Mouse (Mus musculus) limb, embryonic 12.5 days (tissue): ENCODE results near the gene Pitpnm1. TPM values are rescaled to one million over a fixed set of nuclear protein-coding genes. Genes with fewer than 3 reads are reported as not detected.

Source experiments
- ATAC-seq: fragments of 200-750 bp; cut with Nextera tagmentation; 2 replicates; pipeline ENCODE4 v1.8.0; 2017; ENCODE audit warnings: low read depth, moderate TSS enrichment; ENCODE audit not compliant: insufficient number of reproducible peaks, insufficient read depth, low FRiP score, low TSS enrichment
- H3K27ac ChIP-seq: fragments of 300-500 bp; sonication (generic); 2 replicates; pipeline ENCODE4 v1.5.1; 2016; ENCODE audit warnings: mild to moderate bottlenecking, moderate library complexity
- H3K27me3 ChIP-seq: fragments of 300-500 bp; sonication (generic); 2 replicates; pipeline ENCODE4 v1.6.1; 2016; ENCODE audit warnings: mild to moderate bottlenecking, moderate library complexity
- H3K36me3 ChIP-seq: fragments of 300-500 bp; sonication (generic); 2 replicates; pipeline ENCODE4 v1.6.1; 2016; ENCODE audit warnings: mild to moderate bottlenecking, moderate library complexity
- H3K4me1 ChIP-seq: fragments of 300-500 bp; sonication (generic); replicated peaks from 2 replicates; pipeline ENCODE4 v1.6.1; 2016
- H3K4me2 ChIP-seq: fragments of 300-500 bp; sonication (generic); 2 replicates; pipeline ENCODE4 v1.6.1; 2016; ENCODE audit warnings: mild to moderate bottlenecking, moderate library complexity
- H3K4me3 ChIP-seq: fragments of 300-500 bp; sonication (generic); replicated peaks from 2 replicates; pipeline ENCODE4 v1.5.1; 2016; ENCODE audit warnings: mild to moderate bottlenecking
- H3K9ac ChIP-seq: fragments of 300-500 bp; sonication (generic); replicated peaks from 2 replicates; pipeline ENCODE4 v1.6.1; 2016; ENCODE audit warnings: mild to moderate bottlenecking, moderate library complexity
- H3K9me3 ChIP-seq: fragments of 300-500 bp; sonication (generic); 2 replicates; pipeline ENCODE4 v1.6.1; 2016; ENCODE audit warnings: mild to moderate bottlenecking, moderate library complexity
- WGBS: fragments of 180-500 bp; shearing (Covaris S2); methylation state at CpG from one replicate; pipeline ENCODE4 v1.1.7; 2016; 5-methylcytosine and 5-hydroxymethylcytosine counted together
- polyA plus RNA-seq: library from polyadenylated mRNA; unstranded; fragments of >200 nt; fragmentation: Nextera tagmentation; extraction: Ambion mirVana; gene quantifications from 2 replicates; pipeline ENCODE4 v1.2.1, GENCODE M21; 2016

Gene Pitpnm1
- polyA plus RNA-seq, 1 experiment from 2014 or later, result 13.0 TPM

DNA sequence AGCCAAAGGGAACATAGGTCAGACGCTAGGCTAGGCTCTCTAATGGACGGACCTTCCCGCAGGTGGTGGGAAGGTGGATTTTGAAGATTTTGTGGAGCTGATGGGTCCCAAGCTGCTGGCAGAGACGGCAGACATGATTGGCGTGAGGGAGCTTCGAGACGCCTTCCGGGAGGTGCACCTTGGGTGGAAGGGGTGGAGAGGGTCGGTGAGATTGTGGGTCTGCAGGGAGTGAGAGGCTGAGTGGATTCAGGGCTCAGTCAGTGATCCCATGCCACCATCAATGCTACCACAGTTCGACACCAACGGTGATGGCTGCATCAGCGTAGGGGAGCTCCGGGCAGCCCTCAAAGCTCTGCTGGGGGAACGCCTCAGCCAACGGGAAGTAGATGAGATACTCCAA, 13.6 kb upstream of the Pitpnm1 start:
- Histone ChIP-seq H3K9me3 (no peaks in the 10 kb centered on the region), H3K27me3 (peaks cover 22% of the 10 kb centered on the region), H3K36me3 (no peaks in the 10 kb centered on the region), H3K27ac (no peak overlapping the region), H3K4me1 (0 out of 2 replicates have a peak, but pooled peaks cover 7% of the 10 kb centered on the region), H3K9ac (no peak overlapping the region), H3K4me3 (no peak overlapping the region), H3K4me2 (no peak overlapping the region)
- WGBS, result 91% methylated on average over 15 of the region's 15 CpGs
- no peak for ATAC-seq

DNA sequence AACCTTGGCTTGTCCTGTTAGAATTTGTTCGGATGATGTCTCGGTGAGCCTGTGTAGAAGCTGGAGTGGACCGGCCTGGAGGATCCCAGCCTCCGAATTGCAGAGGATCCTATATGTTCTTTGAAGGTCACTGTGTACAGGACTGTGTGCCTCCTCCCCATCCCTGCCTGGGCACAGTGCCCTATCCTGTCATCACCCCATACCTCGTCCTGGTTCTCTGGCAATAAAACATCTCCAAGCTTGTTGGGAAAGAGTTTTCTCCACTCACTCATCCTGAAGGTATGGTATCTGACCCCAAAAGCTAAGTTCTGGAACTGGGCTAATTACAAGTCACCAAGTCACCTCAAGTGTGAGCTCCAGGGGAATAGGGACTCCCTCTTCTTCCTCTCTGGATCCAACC, 12.7 kb upstream of the Pitpnm1 start:
- ATAC-seq, result no peak
- Histone ChIP-seq H3K27ac (no peak overlapping the region), H3K9me3 (no peaks in the 10 kb centered on the region), H3K4me3 (no peak overlapping the region), H3K36me3 (no peaks in the 10 kb centered on the region), H3K4me2 (no peak overlapping the region), H3K9ac (no peak overlapping the region), H3K27me3 (peaks cover 22% of the 10 kb centered on the region), H3K4me1 (0 out of 2 replicates have a peak, but pooled peaks cover 7% of the 10 kb centered on the region)
- WGBS, result 89% methylated on average over 5 of the region's 5 CpGs

DNA sequence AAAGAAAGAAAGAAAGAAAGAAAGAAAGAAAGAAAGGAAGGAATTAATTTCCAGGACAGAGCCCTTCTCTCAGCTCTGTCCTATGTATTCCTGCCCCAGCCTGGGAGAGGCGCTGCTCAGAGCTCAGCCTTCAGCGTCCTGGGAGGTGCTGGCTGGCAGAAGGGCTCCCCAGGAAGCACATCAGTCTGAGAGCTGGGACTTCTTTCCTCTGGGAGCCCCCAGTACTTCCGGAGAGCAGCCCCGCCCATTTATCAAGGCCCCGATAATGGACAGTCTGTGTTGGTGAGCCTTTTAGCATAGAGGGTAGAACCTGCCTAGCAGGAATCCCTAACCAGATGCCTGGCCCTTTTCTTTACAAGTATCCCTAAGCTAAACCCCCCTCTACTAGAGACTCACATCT, 11.7 kb upstream of the Pitpnm1 start:
- Histone ChIP-seq H3K9ac (no peak overlapping the region), H3K4me2 (no peak overlapping the region), H3K4me3 (no peak overlapping the region), H3K9me3 (no peaks in the 10 kb centered on the region), H3K36me3 (no peaks in the 10 kb centered on the region), H3K27ac (no peak overlapping the region), H3K4me1 (0 out of 2 replicates have a peak, but pooled peaks cover 7% of the 10 kb centered on the region), H3K27me3 (peaks cover 17% of the 10 kb centered on the region)
- WGBS, result 39% methylated on average over 5 of the region's 5 CpGs
- ATAC-seq, result no peak

DNA sequence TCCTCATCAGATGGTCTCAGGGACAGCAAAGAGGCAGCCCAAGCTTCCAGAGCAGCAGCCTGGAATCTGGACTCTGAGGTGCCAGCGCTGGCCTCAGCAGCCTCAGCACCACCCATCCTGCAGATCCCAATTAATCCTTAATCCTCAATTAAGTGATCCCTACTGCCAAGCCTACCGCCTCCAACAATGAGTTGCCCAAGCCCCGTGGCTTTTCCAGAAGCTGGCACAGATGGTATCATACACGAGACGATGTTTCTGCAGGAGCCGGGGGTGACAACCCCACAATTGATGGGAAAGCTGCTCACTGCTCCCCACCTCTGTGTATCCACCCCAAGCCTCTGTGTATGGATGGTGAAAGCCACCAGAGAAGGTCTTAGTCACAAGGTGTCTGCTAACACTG, 10.7 kb upstream of the Pitpnm1 start:
- H3K27ac ChIP-seq, result no peak overlapping the region
- H3K9ac ChIP-seq, result no peak overlapping the region
- 0 out of 2 replicates have a peak, but pooled peaks cover 1% of the 10 kb centered on the region for H3K4me1 ChIP-seq
- no peaks in the 10 kb centered on the region for H3K9me3 ChIP-seq
- peaks cover 15% of the 10 kb centered on the region for H3K27me3 ChIP-seq
- no peak overlapping the region for H3K4me3 ChIP-seq
- H3K4me2 ChIP-seq, result no peak overlapping the region
- 74% methylated on average over 6 of the region's 6 CpGs for WGBS
- no peaks in the 10 kb centered on the region for H3K36me3 ChIP-seq
- no peak for ATAC-seq

DNA sequence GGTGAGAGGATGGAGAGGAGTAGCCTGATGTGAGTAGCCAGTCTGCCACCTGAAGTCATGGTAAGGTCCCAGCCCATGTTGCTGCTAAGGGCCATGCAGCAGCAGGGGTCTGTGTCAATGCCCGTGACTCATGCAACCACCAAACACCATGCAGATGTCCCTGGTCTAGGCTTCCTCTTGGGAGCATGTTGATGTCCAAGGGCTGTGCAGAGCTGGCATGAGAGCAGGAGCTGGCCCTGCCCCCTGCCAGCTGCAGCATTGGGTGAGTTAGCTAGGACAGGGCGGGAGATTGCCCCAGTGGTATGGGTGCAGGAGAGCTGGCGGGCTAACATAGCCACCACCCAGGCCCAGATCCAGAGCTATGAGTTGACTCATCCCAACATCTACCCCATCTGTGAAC, 9.4 kb upstream of the Pitpnm1 start:
- no peaks in the 10 kb centered on the region for H3K9me3 ChIP-seq
- no peaks in the 10 kb centered on the region for H3K36me3 ChIP-seq
- peaks cover 11% of the 10 kb centered on the region; the same call in 1 of the 2 replicates for H3K27me3 ChIP-seq
- H3K9ac ChIP-seq, result no peak overlapping the region
- H3K4me3 ChIP-seq, result no peak overlapping the region
- no peaks in the 10 kb centered on the region for H3K4me1 ChIP-seq
- no peak for ATAC-seq
- 80% methylated on average over 3 of the region's 3 CpGs for WGBS
- H3K27ac ChIP-seq, result no peak overlapping the region
- no peak overlapping the region for H3K4me2 ChIP-seq

DNA sequence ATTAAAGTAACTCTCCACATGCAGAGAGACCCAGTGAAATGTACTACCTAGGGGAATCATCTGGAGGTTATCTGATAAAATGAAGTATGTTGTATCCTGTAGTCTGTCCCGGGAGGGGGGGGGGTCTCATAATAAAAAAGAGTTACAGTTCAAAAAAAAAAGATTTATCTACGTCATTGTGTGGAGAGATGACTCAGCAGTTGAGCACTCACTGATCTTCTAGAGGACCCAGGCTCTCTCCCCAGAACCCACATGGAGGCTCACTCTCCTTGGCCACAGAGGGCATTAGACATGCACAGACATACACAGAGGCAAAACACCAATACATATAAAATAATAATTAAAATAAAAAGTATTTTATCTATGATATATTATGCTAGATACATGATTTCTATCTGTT, 8.4 kb upstream of the Pitpnm1 start:
- ATAC-seq, result no peak
- no peak overlapping the region for H3K4me2 ChIP-seq
- no peaks in the 10 kb centered on the region for H3K9me3 ChIP-seq
- no peak overlapping the region for H3K27ac ChIP-seq
- WGBS, result 56% methylated on average over 2 of the region's 2 CpGs
- H3K27me3 ChIP-seq, result peaks cover 6% of the 10 kb centered on the region; the same call in 1 of the 2 replicates
- no peaks in the 10 kb centered on the region for H3K36me3 ChIP-seq
- H3K4me1 ChIP-seq, result peaks cover 5% of the 10 kb centered on the region
- no peak overlapping the region for H3K9ac ChIP-seq
- no peak overlapping the region for H3K4me3 ChIP-seq

DNA sequence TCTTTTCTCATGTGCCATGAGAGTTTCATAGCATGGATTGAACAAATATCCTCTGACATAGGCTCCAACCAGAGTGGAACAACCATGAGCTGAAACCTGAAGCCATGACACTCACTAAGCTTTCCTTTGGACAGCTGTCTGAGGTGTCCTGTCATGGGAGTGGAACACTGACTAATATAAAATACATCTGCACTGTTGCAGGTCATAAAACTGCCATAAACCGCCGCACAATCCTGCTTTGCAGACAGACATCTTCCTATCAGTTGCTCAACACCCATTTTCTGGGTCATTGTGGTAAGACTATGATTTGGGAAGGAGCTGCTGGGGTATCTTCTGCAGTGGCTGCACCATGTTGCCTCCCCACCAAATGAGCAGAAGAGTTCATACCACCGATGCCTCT, 7.0 kb upstream of the Pitpnm1 start:
- Histone ChIP-seq H3K4me3 (no peak overlapping the region), H3K36me3 (no peaks in the 10 kb centered on the region), H3K4me1 (peaks cover 12% of the 10 kb centered on the region), H3K4me2 (no peak overlapping the region), H3K9me3 (no peaks in the 10 kb centered on the region), H3K27ac (no peak overlapping the region), H3K9ac (no peak overlapping the region), H3K27me3 (peaks cover 6% of the 10 kb centered on the region; the same call in 1 of the 2 replicates)
- ATAC-seq, result no peak
- 69% methylated on average over 3 of the region's 3 CpGs for WGBS

DNA sequence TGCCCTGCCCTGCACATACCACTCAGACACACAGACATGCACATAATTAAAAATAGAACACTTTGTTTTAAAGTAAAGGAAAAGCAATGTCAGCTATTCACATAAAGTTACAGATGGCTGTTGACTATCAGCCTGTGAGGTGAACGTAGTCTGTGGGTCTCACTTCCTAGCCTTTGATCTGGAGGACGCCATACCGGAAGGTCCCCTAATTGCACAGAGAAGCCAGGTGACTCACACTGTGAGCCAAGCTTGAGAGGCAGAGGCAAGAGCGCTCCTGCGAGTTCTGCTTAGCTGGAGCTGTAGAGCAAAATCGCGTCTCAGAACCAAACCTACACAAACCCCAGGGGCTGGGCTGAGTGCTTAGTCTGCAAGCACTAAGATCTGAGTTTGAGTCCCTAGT, 6.0 kb upstream of the Pitpnm1 start:
- H3K27ac ChIP-seq, result no peak overlapping the region
- 48% methylated on average over 7 of the region's 7 CpGs for WGBS
- H3K4me2 ChIP-seq, result no peak overlapping the region
- H3K9ac ChIP-seq, result no peak overlapping the region
- H3K4me1 ChIP-seq, result peaks cover 19% of the 10 kb centered on the region
- ATAC-seq, result no peak
- H3K27me3 ChIP-seq, result peaks cover 6% of the 10 kb centered on the region; the same call in 1 of the 2 replicates
- no peaks in the 10 kb centered on the region for H3K36me3 ChIP-seq
- no peak overlapping the region for H3K4me3 ChIP-seq
- no peaks in the 10 kb centered on the region for H3K9me3 ChIP-seq

DNA sequence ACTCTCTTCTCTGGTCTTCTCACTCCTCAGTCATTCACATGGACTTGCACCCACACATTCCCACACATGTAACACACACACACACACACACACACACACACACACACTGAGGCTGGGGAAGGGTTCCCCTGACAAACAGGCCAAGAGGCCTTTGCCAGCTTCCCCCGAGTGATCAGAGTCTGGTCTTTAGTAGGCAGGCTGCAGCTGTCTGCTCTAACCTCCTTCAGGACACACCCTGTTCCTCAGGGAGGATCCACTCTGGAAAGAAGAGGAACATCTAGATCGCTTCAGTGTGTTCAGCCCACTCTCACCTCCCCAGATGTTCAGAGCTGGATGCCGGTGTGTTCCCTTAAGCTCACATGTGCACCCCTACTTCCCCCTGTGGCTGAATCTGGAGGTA, 5.5 kb upstream of the Pitpnm1 start:
- 81% methylated on average over 3 of the region's 3 CpGs for WGBS
- no peak overlapping the region for H3K9ac ChIP-seq
- no peak for ATAC-seq

DNA sequence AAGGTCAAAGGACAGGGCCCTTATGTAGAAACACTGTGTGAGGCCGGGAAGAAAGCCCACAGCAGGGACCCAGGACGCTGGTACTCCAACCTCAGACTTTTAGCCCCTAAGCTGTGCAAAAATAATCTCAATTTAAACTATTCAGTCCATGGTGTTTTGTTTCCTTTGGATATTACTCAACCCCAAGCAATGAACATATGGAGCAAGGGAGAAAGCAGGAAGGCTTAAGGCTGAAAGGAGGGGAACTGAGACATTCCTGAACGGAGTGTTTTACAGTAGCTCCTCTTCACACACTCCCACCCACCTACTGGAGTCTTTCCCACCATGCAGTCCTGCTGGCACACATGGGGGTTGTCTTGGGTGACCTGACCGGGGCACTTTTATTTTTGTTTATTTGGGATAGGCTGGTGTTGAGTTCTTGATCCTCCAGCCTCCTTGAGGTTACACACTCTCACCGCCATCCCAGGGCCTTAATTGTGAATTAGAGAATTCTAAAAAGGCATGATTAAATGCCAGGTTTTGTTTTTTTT, 5.0 kb upstream of the Pitpnm1 start:
- peaks cover 30% of the 10 kb centered on the region for H3K4me1 ChIP-seq
- H3K9me3 ChIP-seq, result no peaks in the 10 kb centered on the region
- no peak overlapping the region for H3K27ac ChIP-seq
- no peak overlapping the region for H3K9ac ChIP-seq
- 72% methylated on average over 5 of the region's 5 CpGs for WGBS
- H3K36me3 ChIP-seq, result no peaks in the 10 kb centered on the region
- no peak for ATAC-seq
- H3K4me3 ChIP-seq, result no peak overlapping the region
- peaks cover 10% of the 10 kb centered on the region for H3K27me3 ChIP-seq
- H3K4me2 ChIP-seq, result no peak overlapping the region

More for the DNA sequence above, 5.5 kb upstream of the Pitpnm1 start:
- H3K4me1 ChIP-seq, result peaks cover 25% of the 10 kb centered on the region
- H3K36me3 ChIP-seq, result no peaks in the 10 kb centered on the region
- no peak overlapping the region for H3K4me2 ChIP-seq
- no peak overlapping the region for H3K4me3 ChIP-seq
- H3K27ac ChIP-seq, result no peak overlapping the region
- no peaks in the 10 kb centered on the region for H3K9me3 ChIP-seq
- H3K27me3 ChIP-seq, result peaks cover 7% of the 10 kb centered on the region

DNA sequence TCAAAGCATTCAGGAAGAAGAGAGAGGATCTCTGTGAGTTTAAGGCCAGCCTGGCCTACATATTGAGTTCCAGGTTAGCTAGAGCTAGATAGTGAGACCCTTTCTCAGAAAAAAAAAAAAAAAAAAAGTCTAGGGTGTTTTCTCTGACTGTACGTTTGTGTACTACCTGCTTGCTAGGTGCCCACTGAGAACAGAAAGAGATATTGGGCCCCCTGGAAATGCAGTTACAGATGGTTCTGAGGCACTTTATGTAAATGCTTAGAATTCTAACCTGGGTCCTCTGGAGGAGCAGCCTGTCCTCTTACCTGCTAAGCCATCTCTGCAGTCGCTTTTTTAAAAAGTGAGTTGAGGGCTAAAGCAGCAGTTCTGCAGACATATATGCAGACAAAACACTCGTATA, 4.0 kb upstream of the Pitpnm1 start:
- H3K4me3 ChIP-seq, result no peak overlapping the region
- 61% methylated on average over 3 of the region's 3 CpGs for WGBS
- peaks cover 40% of the 10 kb centered on the region for H3K4me1 ChIP-seq
- no peak overlapping the region for H3K9ac ChIP-seq
- H3K27me3 ChIP-seq, result peaks cover 19% of the 10 kb centered on the region
- no peak overlapping the region for H3K27ac ChIP-seq
- no peaks in the 10 kb centered on the region for H3K36me3 ChIP-seq
- H3K9me3 ChIP-seq, result no peaks in the 10 kb centered on the region
- no peak overlapping the region for H3K4me2 ChIP-seq
- ATAC-seq, result no peak
